Mouse (Mus musculus) limb, embryonic 14.5 days (tissue): ENCODE results near the gene Dnase1l3. TPM values are rescaled to one million over a fixed set of nuclear protein-coding genes. Genes with fewer than 3 reads are reported as not detected.

Source experiments
- ATAC-seq: fragments of 200-750 bp; cut with Nextera tagmentation; 2 replicates; pipeline ENCODE4 v1.8.0; 2017; ENCODE audit warnings: low read depth, moderate number of reproducible peaks, moderate TSS enrichment; ENCODE audit not compliant: low FRiP score
- DNase-seq: peaks from one replicate; pipeline ENCODE4 v3.0.0-alpha.2; 2015; ENCODE audit warnings: low spot score
- H3K27ac ChIP-seq: fragments of 300-500 bp; sonication (generic); replicated peaks from 2 replicates; pipeline ENCODE4 v1.5.1; 2014; ENCODE audit warnings: low read depth, mild to moderate bottlenecking, low read length, moderate library complexity, mixed read lengths
- H3K27me3 ChIP-seq: fragments of 300-500 bp; sonication (generic); 2 replicates; pipeline ENCODE4 v1.6.1; 2014; ENCODE audit warnings: low read length, mixed read lengths; ENCODE audit not compliant: control insufficient read depth, insufficient read depth
- H3K36me3 ChIP-seq: fragments of 300-500 bp; sonication (generic); 2 replicates; pipeline ENCODE4 v1.6.1; 2014; ENCODE audit warnings: mild to moderate bottlenecking, low read length, moderate library complexity, mixed read lengths; ENCODE audit not compliant: control insufficient read depth, insufficient read depth
- H3K4me1 ChIP-seq: fragments of 300-500 bp; sonication (generic); 2 replicates; pipeline ENCODE4 v1.6.1; 2014; ENCODE audit warnings: antibody characterized with exemption, low read length, mixed read lengths; ENCODE audit not compliant: control insufficient read depth, insufficient read depth
- H3K4me2 ChIP-seq: fragments of 300-500 bp; sonication (generic); replicated peaks from 2 replicates; pipeline ENCODE4 v1.6.1; 2014; ENCODE audit warnings: low read depth, mild to moderate bottlenecking, low read length, moderate library complexity; ENCODE audit not compliant: severe bottlenecking
- H3K4me3 ChIP-seq: fragments of 300-500 bp; sonication (generic); replicated peaks from 2 replicates; pipeline ENCODE4 v1.5.1; 2014; ENCODE audit warnings: low read length
- H3K9ac ChIP-seq: fragments of 300-500 bp; sonication (generic); 2 replicates; pipeline ENCODE4 v1.6.1; 2014; ENCODE audit warnings: mild to moderate bottlenecking, low read depth, low read length, moderate library complexity; ENCODE audit not compliant: severe bottlenecking
- H3K9me3 ChIP-seq: fragments of 300-500 bp; sonication (generic); 2 replicates; pipeline ENCODE4 v1.6.1; 2016; ENCODE audit warnings: low read length; ENCODE audit not compliant: control insufficient read depth
- POLR2A ChIP-seq: fragments of 200-500 bp; IDR thresholded peaks from 2 replicates; pipeline ENCODE4 v1.8.0; 2012; ENCODE audit warnings: inconsistent platforms, mild to moderate bottlenecking, moderate library complexity, borderline replicate concordance; ENCODE audit not compliant: insufficient read depth, insufficient read length; ENCODE audit errors: extremely low read depth
- WGBS: fragments of 180-500 bp; shearing (Covaris S2); extraction: QIAGEN DNeasy Blood & Tissue Kit; methylation state at CpG from one replicate; pipeline ENCODE4 v1.1.7; 2014; 5-methylcytosine and 5-hydroxymethylcytosine counted together
- polyA plus RNA-seq, 2 experiments: library from polyadenylated mRNA; depleted of rRNA in 1 of 2; stranded (reverse) in 1 of 2; unstranded in 1 of 2; fragments of >200 nt; fragmentation: Nextera tagmentation in 1 of 2; extraction: Ambion mirVana in 1 of 2; gene quantifications; 2 replicates each; pipeline versions ENCODE4 v1.2.1 to v1.2.3; 2012 to 2014

Gene Dnase1l3
- polyA plus RNA-seq (2012; rRNA removed) (0.11 and 0.13 TPM in 2 replicates), polyA plus RNA-seq (2014; fragmentation: Nextera tagmentation; extraction: Ambion mirVana) (0.36 and 0.92 TPM in 2 replicates)

GRCm38 (mm10) chr14:7994271-7994767 lies at the start of gene Dnase1l3:
TSS of gene Dnase1l3 (minus strand) at chr14:7994573.
- no peak for ATAC-seq
- no peak for TF ChIP-seq POLR2A
- no peak for DNase-seq
- Histone ChIP-seq H3K4me3 (no peak within 1 kb of the TSS), H3K36me3 (no peaks in the 10 kb centered on the region), H3K9ac (no peak within 1 kb of the TSS), H3K27me3 (peaks cover 3% of the 10 kb centered on the region; the same call in 1 of the 2 replicates), H3K9me3 (no peaks in the 10 kb centered on the region), H3K27ac (no peak within 1 kb of the TSS), H3K4me1 (0 out of 2 replicates have a peak, but pooled peaks cover 5% of the 10 kb centered on the region), H3K4me2 (no peak within 1 kb of the TSS)
- WGBS: 62% methylated on average over 8 of the region's 8 CpGs

DNA sequence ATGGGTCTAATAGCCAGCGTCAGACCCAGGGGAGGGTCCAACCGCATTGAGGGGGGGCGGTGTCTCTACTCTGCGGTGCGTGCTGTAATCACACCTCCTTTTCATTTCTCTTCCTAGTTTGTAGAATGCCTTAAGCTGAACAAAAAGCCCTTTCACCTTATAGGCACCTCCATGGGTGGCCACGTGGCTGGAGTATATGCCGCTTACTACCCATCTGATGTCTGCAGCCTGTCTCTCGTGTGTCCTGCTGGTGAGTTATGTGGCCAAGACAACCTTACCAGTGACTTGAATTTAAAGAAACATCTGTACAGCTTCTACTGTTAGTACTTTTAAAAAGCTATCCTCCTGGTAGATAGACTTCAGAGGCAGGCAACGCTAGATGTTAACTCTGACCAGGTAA lies 48.2 kb upstream of the Dnase1l3 start:
- no peak overlapping the region for H3K27ac ChIP-seq
- ATAC-seq (no peak), DNase-seq (no peak)
- no peaks in the 10 kb centered on the region for H3K4me1 ChIP-seq
- H3K27me3 ChIP-seq: no peaks in the 10 kb centered on the region
- TF ChIP-seq POLR2A: no peak
- no peak overlapping the region for H3K4me3 ChIP-seq
- H3K9ac ChIP-seq: no peak overlapping the region
- peaks cover 1% of the 10 kb centered on the region for H3K36me3 ChIP-seq
- no peak overlapping the region for H3K4me2 ChIP-seq
- H3K9me3 ChIP-seq: no peaks in the 10 kb centered on the region
- whole genome bisulfite sequencing: 92% methylated on average over 9 of the region's 9 CpGs

GRCm38 (mm10) chr14:8042120-8042519 lies 47.7 kb upstream of the Dnase1l3 start:
- Histone ChIP-seq H3K4me3 (no peak overlapping the region), H3K4me1 (no peaks in the 10 kb centered on the region), H3K27me3 (no peaks in the 10 kb centered on the region), H3K9me3 (no peaks in the 10 kb centered on the region), H3K27ac (no peak overlapping the region), H3K4me2 (no peak overlapping the region), H3K9ac (no peak overlapping the region), H3K36me3 (no peaks in the 10 kb centered on the region; the same call in 1 of the 2 replicates)
- ATAC-seq (no peak), DNase-seq (no peak)
- no peak for TF ChIP-seq POLR2A
- WGBS: 87% methylated on average over 2 of the region's 2 CpGs

DNA sequence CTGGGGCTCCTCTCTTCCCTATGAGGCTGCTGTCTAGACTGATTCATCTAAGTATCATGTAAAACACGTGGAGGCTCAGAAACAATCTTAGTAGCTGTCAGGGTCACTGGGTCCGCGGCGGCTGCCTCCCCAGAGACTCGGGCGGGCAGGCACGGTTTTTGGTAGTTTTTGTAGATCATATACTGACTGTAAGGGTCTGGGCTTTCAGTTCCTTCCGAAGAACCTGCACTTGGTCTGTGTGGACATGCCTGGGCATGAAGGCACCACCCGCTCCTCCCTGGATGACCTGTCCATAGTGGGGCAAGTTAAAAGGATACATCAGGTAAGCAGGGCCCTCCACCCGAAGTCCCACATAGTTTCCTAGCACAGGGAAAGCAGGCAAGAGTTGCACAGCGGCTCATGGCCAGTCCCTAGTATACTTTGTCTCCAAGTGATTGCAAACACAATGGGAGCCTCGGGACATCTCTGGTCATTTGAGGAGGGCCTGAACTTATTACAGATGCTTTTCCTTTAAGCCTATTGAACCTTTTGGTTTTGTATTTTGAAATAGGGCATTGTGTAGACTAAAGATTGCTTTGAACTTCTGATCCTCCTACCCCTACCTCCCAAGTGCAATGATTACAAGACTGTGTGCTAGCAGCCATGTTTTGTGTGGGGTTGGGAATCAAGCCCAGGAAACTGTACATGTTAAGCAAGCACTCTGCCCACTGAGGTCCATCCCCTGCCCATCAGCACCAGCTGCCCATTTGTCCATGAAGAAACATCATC lies 46.7 kb upstream of the Dnase1l3 start:
- ATAC-seq (no peak), DNase-seq (no peak)
- no peaks in the 10 kb centered on the region for H3K36me3 ChIP-seq
- no peaks in the 10 kb centered on the region for H3K27me3 ChIP-seq
- H3K9ac ChIP-seq: no peak overlapping the region
- no peak overlapping the region for H3K4me3 ChIP-seq
- H3K27ac ChIP-seq: no peak overlapping the region
- no peaks in the 10 kb centered on the region for H3K4me1 ChIP-seq
- 80% methylated on average over 12 of the region's 12 CpGs for WGBS
- TF ChIP-seq POLR2A: no peak
- no peaks in the 10 kb centered on the region for H3K9me3 ChIP-seq
- no peak overlapping the region for H3K4me2 ChIP-seq

DNA sequence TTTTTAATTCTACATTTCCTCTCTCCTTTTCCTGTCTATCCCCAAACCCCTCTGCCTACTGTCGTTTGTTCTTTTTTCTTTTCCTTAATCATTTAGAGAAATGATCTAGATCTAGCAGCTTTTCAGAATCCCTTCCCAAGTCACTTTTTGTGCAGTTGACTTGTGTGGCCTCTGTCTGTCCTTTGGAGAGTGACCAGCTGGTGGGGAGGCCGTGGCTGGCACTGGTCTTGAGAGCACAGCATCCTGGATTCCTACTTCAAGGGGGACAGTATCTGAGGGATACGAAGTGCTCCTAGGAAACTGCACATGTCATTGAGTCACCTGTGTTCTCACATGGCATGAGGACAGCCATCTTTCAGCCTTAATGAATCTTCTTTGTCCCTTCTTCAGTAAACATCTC lies 45.8 kb upstream of the Dnase1l3 start:
- Histone ChIP-seq H3K36me3 (no peaks in the 10 kb centered on the region), H3K27ac (no peak overlapping the region), H3K27me3 (no peaks in the 10 kb centered on the region), H3K4me3 (no peak overlapping the region), H3K4me2 (no peak overlapping the region), H3K9me3 (no peaks in the 10 kb centered on the region), H3K4me1 (no peaks in the 10 kb centered on the region), H3K9ac (no peak overlapping the region)
- TF ChIP-seq POLR2A: no peak
- WGBS: 81% methylated on average over 3 of the region's 3 CpGs
- no peak for ATAC-seq
- DNase-seq: no peak
